Mouse (Mus musculus) adrenal gland, postnatal 25 days (tissue): ENCODE data around the gene Ptprd. TPM values are rescaled to one million over a fixed set of nuclear protein-coding genes. Genes with fewer than 3 reads are reported as not detected.

Experiments used
- DNase-seq: peaks from one replicate; pipeline ENCODE4 v3.0.0; 2021; ENCODE audit warnings: mixed read lengths
- total RNA-seq: library from RNA; stranded (reverse); gene quantifications from 2 replicates; pipeline ENCODE4 v1.2.3, GENCODE M21; 2021

Gene Ptprd
- total RNA-seq, 1 experiment from 2014 or later = 142 TPM

DNA sequence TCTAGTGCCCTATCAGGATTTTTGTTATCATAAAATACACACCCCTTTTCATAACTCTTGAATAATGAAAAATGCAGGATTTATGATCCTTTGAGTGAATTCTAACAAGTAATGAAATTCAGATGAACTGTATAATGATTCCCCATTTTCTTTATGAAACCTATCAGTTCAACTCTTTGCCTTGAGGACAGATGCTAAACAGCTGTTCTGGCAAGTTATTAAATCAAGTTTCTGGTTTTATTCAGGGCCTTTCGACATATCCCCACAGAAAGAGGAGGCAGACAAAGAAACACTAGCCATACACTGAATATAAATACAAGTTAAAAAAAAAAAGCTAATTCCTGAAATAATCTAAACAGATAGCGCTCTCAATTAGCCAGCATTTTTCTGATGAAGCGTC lies 1914.4 kb downstream of the Ptprd start:
- no peak for DNase-seq

DNA sequence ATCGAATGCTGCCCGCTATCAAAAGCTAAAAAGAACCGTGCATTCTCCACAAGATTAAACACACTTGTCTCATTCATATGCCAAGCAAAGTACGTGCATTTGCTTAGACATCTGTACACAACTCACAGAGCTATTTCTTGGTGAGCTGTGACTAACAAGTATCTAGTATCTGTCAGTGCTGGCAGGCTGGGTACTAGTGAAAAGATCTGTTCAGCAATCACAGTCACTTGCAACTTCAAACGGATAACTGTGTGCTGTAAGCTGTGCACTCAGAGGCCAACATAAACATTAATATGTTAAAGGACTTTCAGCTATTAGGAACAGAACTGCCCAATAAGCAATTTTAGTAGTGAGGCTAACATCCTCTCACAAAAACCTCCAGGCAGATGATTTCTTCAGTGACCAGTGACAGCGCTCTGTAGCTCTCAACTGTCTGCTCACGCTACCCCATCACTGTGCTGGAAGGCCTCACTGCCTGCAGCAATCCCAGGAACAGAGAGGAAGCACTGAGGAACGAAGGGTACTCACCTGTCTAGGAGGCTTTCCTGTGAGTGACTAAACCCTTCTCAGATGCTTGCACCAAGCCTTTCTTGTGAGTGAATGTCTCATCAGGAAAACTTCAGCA lies 1918.9 kb downstream of the Ptprd start:
- no peak for DNase-seq

DNA sequence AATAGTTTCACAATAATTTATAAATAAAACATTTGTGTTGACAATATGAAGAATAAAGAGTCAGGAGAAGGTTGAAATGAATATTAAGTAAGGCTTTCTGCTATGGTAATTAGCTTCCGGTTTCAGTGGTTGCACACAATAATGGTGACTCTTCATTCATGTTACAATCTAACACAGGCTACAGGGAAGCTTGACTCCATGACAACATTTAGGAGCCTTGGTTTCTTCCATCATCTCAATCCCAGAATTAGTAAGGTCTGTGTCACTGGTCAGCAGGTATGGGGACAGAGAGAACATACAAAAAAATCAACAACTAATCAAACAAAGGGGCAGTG lies 1921.3 kb downstream of the Ptprd start:
- no peak for DNase-seq

DNA sequence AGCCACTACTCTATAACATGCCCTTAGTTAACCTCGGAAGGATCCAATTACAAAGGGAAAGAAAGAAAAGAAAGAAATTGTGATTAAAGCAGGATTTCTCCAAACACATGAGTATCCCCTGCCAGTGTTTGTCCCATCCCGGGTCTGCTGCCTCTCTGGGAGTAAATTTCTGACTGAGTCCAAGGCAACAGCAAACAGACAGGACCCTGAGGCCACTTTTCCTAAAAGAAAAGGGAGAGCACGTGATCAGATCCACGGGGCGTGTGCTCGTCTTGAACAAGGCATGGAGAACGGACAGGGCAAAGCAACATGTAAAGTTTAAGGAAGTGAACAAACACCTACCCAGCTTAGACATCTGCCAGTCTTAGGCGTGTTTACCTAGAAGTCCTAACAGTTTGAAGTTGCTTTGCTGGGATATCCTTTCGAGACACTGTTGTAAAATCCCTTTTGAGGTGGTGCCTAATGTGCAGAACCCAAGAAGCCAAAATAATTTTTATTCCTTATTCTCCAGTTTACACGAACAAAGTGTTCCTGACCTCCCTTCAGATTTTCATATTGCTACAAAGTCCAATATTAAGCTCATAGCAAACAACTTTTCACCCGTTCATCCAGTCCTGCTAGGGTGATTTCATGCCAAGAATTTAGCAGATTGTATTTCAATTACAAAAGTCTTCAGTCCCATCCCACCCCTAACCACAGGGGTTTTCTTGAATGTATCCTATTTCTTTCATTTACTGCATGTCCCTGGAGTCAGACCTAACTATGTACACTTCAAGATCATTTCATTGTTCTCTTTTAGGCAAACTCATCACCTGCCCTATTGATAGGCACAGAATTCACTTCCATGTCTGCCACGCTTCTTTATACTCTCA lies 1921.9 kb downstream of the Ptprd start:
- DNase-seq = no peak

DNA sequence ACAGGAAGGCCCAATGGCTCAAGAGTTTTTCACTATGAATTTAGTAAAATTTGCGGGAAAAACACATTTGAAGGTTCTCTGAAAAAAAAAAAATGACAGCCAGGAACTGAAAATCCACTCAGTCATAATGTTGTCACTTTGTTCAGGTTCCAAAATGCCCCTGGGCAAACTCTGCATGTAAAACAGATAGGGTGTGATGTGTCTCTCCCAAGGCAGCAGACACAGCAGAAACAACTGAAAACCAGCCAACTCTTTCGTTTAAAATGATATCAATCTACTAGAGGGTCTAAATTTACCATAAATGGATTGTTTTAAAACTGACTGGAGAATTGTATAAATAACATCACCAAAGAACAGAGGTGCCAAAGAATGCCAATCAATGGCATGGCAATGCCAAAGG lies 1925.7 kb downstream of the Ptprd start:
- DNase-seq = no peak

DNA sequence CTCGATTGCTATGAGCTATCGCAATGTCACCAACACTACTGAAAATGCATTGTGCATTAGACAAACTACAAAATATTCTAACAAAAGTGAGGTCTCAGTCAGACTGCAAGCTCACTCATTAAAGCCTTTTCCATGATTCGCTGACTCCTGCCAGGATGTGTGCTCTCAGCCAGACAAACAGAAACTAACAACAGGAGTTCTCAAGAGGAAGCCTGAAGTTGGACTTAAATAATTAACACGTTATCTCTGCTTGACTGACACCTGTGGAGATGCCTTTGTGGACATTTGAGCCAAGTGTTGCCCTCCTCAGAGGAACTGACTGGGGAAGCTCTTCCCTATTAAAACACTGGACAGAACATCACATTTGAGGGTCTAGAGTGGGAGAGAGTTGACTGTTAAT lies 1928.9 kb downstream of the Ptprd start:
- no peak for DNase-seq

DNA sequence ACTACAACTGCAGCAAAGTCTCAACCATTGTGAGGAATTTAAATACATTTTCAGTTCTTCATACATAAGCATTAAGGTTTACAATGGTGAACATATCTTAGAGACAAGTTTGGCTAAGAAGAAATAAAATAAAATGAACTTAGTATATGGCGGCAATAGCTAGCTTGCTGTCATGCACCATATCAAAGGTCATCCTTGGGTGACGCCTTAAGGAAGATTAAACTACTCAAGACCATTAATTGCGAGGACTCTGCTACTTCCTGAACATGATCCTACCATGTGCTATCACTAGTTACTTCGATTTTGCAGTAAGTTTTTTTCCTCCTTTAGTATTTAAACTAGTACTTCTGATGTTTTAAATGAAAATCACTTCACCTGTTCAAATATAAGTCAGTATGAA lies 1949.0 kb downstream of the Ptprd start:
- no peak for DNase-seq

DNA sequence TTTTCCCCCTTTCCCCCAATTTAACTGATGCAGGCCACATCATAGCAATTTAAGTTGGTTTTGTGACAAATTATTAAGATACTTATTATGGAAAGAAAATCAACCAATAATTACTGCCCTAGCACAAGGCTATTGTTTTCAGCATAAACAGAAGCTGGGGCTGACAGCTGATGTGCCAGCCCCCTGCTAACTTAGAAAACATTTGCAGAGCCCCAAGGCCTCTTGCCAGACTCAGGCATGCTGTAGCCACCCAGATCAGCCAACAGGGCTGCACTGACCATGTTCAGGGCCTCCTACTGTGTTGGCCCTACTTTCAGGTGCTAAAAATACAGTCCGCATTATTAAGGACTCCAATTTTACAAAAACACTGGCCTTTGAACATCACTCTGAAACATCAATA lies 1951.1 kb downstream of the Ptprd start:
- no peak for DNase-seq

DNA sequence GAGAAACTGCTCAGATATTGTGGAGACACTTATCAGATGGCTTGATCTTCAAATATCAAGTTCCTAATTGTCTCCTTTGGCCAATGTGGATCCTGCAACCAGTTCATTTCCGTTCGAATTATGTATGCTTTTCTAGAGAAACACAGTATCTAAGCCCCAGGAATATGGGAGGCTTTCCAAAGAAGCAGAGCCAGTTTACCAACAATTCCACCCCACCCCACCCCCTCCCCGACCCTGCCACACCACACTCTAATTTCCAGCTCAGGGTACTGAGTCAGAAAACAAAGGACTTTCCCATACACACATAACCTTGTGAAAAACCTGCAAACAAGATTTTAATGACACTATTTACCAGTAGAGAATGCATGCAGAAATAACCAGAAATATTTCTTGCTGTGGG lies 1951.5 kb downstream of the Ptprd start:
- DNase-seq = no peak

DNA sequence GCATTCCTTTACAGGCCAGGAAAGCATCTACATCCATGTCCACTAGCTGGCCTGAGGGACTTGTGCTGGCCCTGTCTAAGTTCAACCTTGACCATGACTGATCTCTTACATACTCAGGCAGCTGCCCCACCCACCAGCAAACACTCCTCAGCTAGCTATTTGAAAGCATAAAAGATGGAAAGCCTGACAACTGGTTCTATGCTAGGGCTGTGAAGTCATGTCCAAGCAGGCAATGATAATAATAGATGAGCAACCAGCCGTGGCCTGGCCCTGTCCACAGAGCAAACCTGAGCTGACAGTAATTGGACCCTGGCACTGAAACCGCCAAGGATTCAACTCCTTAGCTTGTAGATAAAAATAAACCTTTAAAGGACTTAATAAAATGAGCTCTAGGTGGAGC lies 1952.1 kb downstream of the Ptprd start:
- peak; percentile 3 for DNase-seq

DNA sequence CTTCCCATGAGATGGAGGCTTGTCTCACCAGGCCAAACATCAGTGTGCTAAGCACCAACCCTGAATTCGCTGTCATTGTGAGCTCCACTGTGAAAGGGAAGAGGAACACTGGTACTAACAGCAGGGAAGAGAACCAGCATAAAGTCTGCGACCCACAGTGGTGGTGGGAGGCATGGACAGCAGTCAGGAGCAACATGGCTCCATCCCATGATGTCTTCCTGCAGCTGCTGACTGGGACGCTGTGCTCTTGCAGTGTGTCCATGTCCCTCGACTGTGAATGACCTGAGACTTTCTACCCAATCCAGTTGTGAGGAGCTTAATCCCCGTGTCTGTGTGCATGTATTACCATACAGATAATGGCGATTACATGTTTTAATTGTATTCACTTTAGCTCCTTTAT lies 1967.4 kb downstream of the Ptprd start:
- no peak for DNase-seq

DNA sequence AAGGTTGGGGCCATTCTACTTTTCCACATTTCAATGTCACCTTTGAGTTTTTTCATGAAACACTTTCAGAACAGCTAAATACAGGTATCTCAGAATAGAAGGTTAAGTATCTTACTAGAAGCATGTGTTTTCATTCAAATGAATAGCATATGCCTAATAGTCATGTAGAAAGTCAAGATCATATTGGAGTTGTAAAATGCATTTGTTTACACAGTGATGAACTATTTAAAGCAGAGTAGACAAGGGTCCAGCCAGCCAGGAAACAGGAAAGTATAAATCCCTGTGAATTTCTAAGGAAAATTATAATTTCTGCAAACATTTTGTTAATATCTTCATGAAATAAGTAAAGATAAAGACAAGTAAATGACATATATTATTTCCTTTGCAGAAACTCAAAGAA lies 1970.2 kb downstream of the Ptprd start:
- no peak for DNase-seq

DNA sequence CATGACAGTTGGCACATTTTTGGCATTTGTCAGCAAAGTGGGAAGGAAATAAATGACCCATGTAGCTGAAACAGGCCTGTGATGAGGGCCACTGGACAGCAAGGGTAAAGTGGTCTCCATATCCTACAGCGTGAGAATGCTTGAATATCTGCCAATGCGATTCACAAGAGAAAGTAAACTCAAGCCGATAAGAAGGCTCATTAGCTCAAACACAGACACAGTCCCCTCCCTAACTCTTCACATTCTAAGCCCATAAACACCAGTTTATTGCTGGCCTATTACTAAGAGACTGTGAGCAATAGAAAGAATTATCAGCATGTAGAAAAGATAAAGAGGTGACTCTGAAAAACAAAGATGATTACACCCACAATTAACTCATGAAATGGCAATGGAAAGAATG lies 1970.6 kb downstream of the Ptprd start:
- no peak for DNase-seq

- no peak for DNase-seq
These were observed 1972.7 kb downstream of the Ptprd start for GRCm38 (mm10) chr4:76239063-76239462.

DNA sequence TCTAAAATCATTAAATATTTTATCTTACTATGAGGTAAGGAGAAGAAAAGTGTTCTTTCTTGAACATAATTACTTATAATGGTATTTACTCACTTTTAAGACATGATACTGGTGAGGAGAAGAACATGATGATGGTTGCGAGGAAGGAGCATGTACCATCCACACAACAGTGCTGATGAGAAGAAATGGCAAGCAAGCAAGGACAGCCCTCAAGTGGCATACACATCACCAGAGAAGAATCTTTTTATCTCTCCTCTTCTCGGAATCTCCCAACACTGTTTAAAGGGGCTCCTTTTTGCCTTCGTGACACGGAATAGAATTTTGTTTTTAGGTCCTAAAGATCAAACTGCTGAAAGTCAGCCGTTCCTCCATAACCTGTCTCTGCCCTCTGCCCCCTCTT lies 1973.2 kb downstream of the Ptprd start:
- DNase-seq = no peak

DNA sequence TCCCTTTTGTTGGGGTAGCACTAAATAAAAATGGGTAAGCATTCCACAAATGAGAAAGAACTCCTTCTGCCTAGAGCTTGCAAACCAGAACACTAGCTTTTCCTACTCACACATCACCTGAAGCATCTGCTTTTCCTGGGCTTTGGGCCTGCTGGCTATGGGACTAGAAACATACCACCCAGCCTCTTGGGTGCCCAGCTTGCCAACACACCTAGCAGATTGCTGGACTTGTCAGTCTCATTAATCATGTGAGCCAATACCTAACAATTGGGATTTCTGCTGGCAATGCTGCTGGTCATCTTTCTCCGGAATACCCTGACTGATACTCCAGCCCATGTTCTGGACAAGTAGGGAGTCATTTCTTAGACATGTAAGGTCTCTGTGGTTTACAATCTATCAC lies 1973.9 kb downstream of the Ptprd start:
- DNase-seq = no peak

GRCm38 (mm10) chr4:76223720-76224119 lies 1988.0 kb downstream of the Ptprd start:
- DNase-seq = no peak

GRCm38 (mm10) chr4:76222520-76222919 lies 1989.2 kb downstream of the Ptprd start:
- no peak for DNase-seq

- DNase-seq = no peak
These were observed 1993.7 kb downstream of the Ptprd start for GRCm38 (mm10) chr4:76218065-76218464.

GRCm38 (mm10) chr4:76215141-76215540 lies 1996.6 kb downstream of the Ptprd start:
- DNase-seq = no peak

DNA sequence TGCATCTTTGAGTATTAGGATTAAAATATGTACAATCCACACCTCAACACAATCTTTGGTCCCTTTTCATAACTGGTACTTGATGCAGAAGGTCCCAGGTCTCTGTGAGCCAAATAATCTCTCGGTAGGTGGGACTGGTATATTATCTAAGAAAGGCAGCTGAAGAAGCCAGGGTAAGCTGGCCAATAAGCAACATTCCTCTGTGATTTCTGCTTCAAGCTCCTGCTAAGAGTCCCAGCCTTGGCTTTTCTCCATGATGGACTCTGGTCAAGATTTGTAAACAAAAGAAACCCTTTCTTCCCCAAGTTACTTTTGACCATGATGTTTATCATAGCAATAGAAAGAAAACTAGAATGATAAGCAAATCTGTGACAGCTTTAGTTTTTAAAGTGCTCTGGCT lies 2012.4 kb downstream of the Ptprd start:
- DNase-seq = no peak

DNA sequence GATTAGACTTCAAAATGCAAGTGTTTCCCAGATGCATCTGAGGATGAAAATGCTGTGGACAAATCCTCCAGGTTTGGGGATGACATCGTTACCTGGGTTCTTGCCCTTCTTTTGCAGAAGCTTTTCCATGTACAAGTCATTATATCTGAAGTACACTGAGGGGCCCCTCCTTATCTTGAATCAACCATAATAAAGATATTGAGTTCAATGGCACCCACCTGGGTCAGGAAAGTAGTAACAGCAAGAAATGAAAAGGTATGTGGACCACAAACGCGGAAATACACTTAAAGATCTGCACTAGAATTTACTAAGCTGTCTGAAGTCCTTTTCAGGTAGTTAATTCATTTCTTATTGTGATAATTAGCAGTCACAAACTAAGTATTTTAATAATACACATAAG lies 2017.0 kb downstream of the Ptprd start:
- no peak for DNase-seq

GRCm38 (mm10) chr4:76193496-76193895 lies 2018.3 kb downstream of the Ptprd start:
- DNase-seq = no peak

DNA sequence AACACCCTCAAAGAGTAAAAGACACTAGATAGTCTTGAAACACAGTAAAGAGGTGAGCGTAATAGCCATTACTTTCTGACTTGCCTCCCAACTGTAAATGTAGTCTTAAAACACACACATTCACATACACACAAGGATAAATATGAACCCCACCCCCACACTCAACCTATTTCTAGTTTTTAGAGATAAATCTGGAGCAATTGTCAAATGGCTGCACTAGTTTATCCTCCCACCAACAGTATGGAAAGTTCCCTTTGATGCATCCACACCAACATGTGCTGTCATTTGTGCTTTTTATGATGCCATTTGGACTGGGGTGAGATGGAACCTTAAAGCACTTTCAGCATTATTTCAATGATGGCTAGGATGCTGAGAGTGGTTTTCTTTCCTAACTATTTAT lies 2019.7 kb downstream of the Ptprd start:
- no peak for DNase-seq
